Mouse (Mus musculus): Measurements from ENCODE around the gene Lmntd1.

- no peak for TF ChIP-seq POLR2A (IDR thresholded peaks at IDR 0.05; ENCODE audit: low read depth, low read length)
- TF ChIP-seq CTCF (IDR thresholded peaks at IDR 0.05; ENCODE audit: extremely low read depth, insufficient read depth, insufficient read length, insufficient replicate concordance), result no peak
Measured at GRCm38 (mm10) chr6:145623141-145623540, 9.0 kb upstream of the Lmntd1 start.
